Mouse (Mus musculus): Measurements from ENCODE around the gene Gadd45g. TPM values are rescaled to one million over a fixed set of nuclear protein-coding genes. Genes with fewer than 3 reads are reported as not detected.

Gene Gadd45g
- polyA plus RNA-seq, 1 experiment from 2014 or later: 30.4 TPM

DNA sequence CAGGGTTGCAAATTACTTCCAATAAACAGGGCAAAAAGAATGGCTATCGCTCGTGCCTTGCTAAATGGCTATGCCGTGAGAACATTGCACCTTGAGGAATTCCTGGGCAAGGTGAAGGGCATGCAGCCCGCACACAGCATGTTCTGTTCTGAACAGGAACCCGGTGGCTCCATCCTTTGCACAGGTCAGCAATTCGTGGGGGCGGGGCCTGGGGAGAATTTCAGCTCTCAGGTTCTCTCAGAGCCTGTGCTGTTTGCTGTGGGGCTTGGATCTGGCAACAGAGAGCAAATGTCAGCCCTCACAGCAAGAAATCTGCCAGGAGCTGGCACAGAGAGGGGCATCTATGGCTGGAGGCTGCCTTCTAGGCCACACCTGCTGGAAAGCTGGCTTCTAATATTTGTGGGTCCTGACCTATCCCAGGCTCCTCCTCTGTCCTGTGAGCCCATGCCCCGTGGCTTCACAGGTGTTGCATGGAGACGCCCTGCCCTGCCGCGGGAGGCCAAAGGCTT is 19.7 kb downstream of the Gadd45g start:
- no peaks in the 10 kb centered on the region for H3K27me3 ChIP-seq (replicated peaks; ENCODE audit: control insufficient read depth, insufficient read depth, low read length)
- no peaks in the 10 kb centered on the region for H3K9me3 ChIP-seq (ENCODE audit: control insufficient read depth, low read length)
- ATAC-seq (replicated peaks; ENCODE audit: low FRiP score): no peak
- DNase-seq (ENCODE audit: low spot score): no peak
- no peak overlapping the region for H3K4me3 ChIP-seq (ENCODE audit: low read depth, low read length)
- 63% methylated on average over 11 of the region's 11 CpGs for WGBS
- H3K4me1 ChIP-seq (replicated peaks; ENCODE audit: control insufficient read depth, insufficient read depth, low read length): no peaks in the 10 kb centered on the region
- H3K27ac ChIP-seq (ENCODE audit: low read depth, low read length): no peak overlapping the region
- H3K9ac ChIP-seq (ENCODE audit: low read depth, low read length): no peak overlapping the region
- no peaks in the 10 kb centered on the region for H3K36me3 ChIP-seq (ENCODE audit: control insufficient read depth, insufficient read depth, low read length)
- H3K4me2 ChIP-seq: no peak overlapping the region

DNA sequence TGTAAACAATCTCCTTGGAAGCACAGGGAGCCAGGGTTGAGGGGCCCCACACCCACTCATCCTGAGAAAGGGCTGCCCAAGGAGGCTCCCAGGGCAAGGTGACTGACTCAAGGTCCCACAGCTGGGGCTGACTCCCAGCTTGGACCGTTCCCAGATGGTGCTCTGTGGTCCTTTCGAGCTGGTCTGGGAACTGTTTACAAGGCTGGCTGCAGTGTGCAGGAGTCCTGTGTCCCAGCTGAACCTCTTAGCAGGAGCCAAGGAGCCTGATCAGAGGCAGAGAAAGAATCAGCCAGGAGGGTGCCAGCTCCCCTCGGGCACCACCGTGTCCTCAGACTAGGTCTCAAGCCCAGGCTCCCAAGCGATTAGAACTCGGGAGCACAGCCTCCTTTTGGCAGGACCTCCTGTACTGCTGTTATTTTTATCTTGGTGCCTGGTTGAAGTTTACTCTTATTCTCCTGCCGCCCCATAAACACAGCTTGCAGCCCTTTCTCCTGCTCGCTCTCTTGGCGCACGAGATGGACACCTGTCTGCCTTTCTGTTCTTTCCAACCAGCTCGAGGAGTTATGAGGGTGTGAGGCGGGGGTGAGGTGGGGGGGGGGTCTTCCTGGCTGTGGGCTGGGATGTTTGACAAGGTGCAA is 22.1 kb downstream of the Gadd45g start:
- no peaks in the 10 kb centered on the region for H3K36me3 ChIP-seq (ENCODE audit: control insufficient read depth, insufficient read depth, low read length)
- ATAC-seq (replicated peaks; ENCODE audit: low FRiP score) (no peak), DNase-seq (ENCODE audit: low spot score) (no peak)
- H3K4me2 ChIP-seq: no peak overlapping the region
- no peak overlapping the region for H3K27ac ChIP-seq (ENCODE audit: low read depth, low read length)
- no peak overlapping the region for H3K4me3 ChIP-seq (ENCODE audit: low read depth, low read length)
- no peak overlapping the region for H3K9ac ChIP-seq (ENCODE audit: low read depth, low read length)
- 58% methylated on average over 12 of the region's 12 CpGs for WGBS
- no peaks in the 10 kb centered on the region for H3K4me1 ChIP-seq (replicated peaks; ENCODE audit: control insufficient read depth, insufficient read depth, low read length)
- H3K9me3 ChIP-seq (ENCODE audit: control insufficient read depth, low read length): no peaks in the 10 kb centered on the region
- no peaks in the 10 kb centered on the region for H3K27me3 ChIP-seq (replicated peaks; ENCODE audit: control insufficient read depth, insufficient read depth, low read length)

DNA sequence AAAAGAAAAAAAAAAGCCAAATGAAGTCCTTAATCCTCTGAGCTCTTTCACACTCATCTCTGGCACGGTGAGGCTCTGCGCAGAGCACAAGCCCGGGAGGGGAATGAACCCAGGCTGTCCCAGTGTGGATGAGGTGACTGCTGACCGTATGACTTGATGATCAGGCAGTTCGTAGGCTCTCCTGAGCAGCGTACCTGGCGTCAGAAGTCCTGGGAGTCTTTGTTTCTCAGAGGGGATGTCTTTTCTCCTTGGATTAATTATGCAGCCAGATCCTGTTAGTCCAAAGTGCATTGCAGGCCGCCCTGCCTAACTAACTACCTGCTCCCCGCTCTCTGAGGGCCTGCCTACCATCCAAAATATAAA is 22.6 kb downstream of the Gadd45g start:
- no peaks in the 10 kb centered on the region for H3K9me3 ChIP-seq (ENCODE audit: control insufficient read depth, low read length)
- H3K4me1 ChIP-seq (replicated peaks; ENCODE audit: control insufficient read depth, insufficient read depth, low read length): no peaks in the 10 kb centered on the region
- 75% methylated on average over 9 of the region's 9 CpGs for WGBS
- no peaks in the 10 kb centered on the region for H3K27me3 ChIP-seq (replicated peaks; ENCODE audit: control insufficient read depth, insufficient read depth, low read length)
- no peak overlapping the region for H3K4me2 ChIP-seq
- H3K36me3 ChIP-seq (ENCODE audit: control insufficient read depth, insufficient read depth, low read length): no peaks in the 10 kb centered on the region
- ATAC-seq (replicated peaks; ENCODE audit: low FRiP score): no peak
- H3K27ac ChIP-seq (ENCODE audit: low read depth, low read length): no peak overlapping the region
- DNase-seq (ENCODE audit: low spot score): no peak
- H3K9ac ChIP-seq (ENCODE audit: low read depth, low read length): no peak overlapping the region
- H3K4me3 ChIP-seq (ENCODE audit: low read depth, low read length): no peak overlapping the region

DNA sequence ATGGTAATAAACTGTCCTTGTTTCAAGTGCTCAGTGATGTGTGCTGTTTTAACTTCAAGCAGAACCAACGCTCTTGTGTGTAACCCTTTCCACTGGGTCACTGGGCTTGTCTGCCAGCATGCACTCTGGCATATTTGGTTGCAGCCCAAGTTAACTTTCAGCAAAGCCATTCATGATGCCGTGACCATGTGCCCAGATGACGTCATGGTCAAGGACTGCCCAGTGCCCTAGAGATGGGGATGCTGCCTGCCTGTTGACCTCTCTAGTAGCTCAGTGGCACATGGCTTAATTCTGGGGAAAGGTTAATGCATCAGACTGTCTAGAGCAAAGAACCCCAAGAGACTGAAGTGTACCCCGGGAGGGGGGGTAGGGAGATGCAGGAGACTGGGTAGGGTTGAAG is 24.7 kb downstream of the Gadd45g start:
- no peaks in the 10 kb centered on the region for H3K36me3 ChIP-seq (ENCODE audit: control insufficient read depth, insufficient read depth, low read length)
- no peak overlapping the region for H3K4me3 ChIP-seq (ENCODE audit: low read depth, low read length)
- H3K27me3 ChIP-seq (replicated peaks; ENCODE audit: control insufficient read depth, insufficient read depth, low read length): no peaks in the 10 kb centered on the region
- no peak overlapping the region for H3K27ac ChIP-seq (ENCODE audit: low read depth, low read length)
- ATAC-seq (replicated peaks; ENCODE audit: low FRiP score) (no peak), DNase-seq (ENCODE audit: low spot score) (no peak)
- no peak overlapping the region for H3K9ac ChIP-seq (ENCODE audit: low read depth, low read length)
- H3K4me2 ChIP-seq: no peak overlapping the region
- H3K4me1 ChIP-seq (replicated peaks; ENCODE audit: control insufficient read depth, insufficient read depth, low read length): no peaks in the 10 kb centered on the region
- no peaks in the 10 kb centered on the region for H3K9me3 ChIP-seq (ENCODE audit: control insufficient read depth, low read length)
- WGBS: 92% methylated on average over 4 of the region's 4 CpGs

DNA sequence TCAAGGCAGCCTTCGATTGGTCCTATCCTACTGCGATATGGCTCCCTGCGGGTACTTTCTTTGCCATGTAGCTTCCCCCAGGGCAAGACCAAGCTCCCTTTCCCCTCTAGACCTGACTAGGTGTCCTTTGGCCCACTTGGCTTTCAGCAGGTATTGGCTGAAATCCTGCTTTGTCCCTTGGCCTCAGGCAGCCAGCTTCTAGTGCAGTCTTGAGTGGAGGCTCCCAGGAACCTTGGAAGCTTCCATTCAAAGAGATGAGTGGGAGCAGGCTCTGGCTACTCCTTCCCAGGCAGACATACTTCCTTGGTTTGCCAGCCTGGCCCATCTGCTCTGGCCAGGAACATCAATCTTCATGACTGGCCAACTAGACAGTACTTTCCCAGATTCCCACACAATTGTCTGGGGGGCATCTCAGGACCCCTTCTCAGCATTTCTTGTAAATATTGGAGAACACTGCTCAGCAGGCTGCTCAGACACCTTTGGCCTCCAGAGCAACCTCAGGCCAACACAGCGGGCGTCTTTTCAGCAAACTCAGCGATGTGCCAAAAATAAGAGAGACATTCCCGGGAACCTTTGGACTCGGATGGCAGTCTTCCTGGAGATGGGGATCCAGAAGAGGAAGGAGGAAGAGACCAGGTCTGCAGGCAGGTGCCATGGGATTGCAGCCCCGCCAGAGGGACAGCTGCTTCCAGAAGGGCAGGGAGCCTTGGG is 25.9 kb downstream of the Gadd45g start:
- Histone ChIP-seq H3K27me3 (replicated peaks; ENCODE audit: control insufficient read depth, insufficient read depth, low read length) (no peaks in the 10 kb centered on the region; the same call in 1 of the 2 replicates), H3K9me3 (ENCODE audit: control insufficient read depth, low read length) (no peaks in the 10 kb centered on the region), H3K27ac (ENCODE audit: low read depth, low read length) (no peak overlapping the region), H3K9ac (ENCODE audit: low read depth, low read length) (no peak overlapping the region), H3K4me1 (replicated peaks; ENCODE audit: control insufficient read depth, insufficient read depth, low read length) (no peaks in the 10 kb centered on the region), H3K4me3 (ENCODE audit: low read depth, low read length) (no peak overlapping the region), H3K4me2 (no peak overlapping the region), H3K36me3 (ENCODE audit: control insufficient read depth, insufficient read depth, low read length) (no peaks in the 10 kb centered on the region)
- ATAC-seq (replicated peaks; ENCODE audit: low FRiP score) (no peak), DNase-seq (ENCODE audit: low spot score) (no peak)
- WGBS: 89% methylated on average over 9 of the region's 9 CpGs

DNA sequence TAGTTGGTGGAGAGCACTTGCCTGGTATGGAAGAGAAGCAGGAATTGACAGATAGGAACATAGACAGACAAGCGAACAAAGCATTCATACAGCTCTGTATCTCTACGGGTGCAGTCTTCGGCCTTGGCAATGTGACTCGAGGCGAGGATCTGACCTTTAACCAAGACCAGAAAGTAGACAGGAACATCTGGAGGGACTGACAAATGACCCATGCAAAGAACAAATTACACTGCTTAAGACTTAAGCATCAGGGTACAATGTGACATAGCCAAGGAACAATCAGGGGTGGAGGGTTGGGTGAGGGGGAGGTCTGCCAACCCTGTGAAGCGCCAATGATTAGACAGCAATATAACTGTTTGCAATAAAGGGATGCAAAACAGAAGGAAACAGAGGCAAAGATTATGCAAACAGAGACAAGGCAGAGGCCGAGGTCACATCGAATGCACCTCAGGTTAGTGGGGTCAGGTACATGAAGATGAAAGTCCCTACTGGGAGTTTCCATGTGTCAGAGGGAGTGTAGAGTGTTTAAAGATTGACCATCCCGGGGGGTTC is 26.6 kb downstream of the Gadd45g start:
- Histone ChIP-seq H3K4me2 (no peak overlapping the region), H3K9ac (ENCODE audit: low read depth, low read length) (no peak overlapping the region), H3K9me3 (ENCODE audit: control insufficient read depth, low read length) (no peaks in the 10 kb centered on the region), H3K4me3 (ENCODE audit: low read depth, low read length) (no peak overlapping the region), H3K27ac (ENCODE audit: low read depth, low read length) (no peak overlapping the region), H3K36me3 (ENCODE audit: control insufficient read depth, insufficient read depth, low read length) (no peaks in the 10 kb centered on the region), H3K4me1 (replicated peaks; ENCODE audit: control insufficient read depth, insufficient read depth, low read length) (no peaks in the 10 kb centered on the region), H3K27me3 (replicated peaks; ENCODE audit: control insufficient read depth, insufficient read depth, low read length) (no peaks in the 10 kb centered on the region; the same call in 1 of the 2 replicates)
- ATAC-seq (replicated peaks; ENCODE audit: low FRiP score): no peak
- DNase-seq (ENCODE audit: low spot score): no peak
- 81% methylated on average over 9 of the region's 9 CpGs for WGBS

DNA sequence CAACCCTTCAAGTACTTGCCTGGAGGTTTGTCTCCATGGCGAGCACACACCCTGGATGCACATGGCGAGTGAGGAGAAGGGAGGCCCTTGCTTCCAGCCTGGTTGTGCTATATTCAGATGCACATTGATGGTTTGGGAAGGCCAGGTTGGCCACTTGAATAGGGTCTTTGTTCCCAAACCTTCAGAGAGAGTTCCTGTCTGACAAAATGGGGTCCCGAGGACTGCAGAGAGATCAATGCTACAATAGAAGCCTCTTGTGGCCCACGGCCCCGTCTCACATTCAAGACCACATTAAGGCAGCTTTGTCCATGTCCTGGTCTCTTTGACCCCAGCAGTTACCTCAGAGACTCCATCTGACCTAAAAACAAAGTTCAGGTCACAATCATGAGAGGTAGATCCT is 27.3 kb downstream of the Gadd45g start:
- no peaks in the 10 kb centered on the region for H3K9me3 ChIP-seq (ENCODE audit: control insufficient read depth, low read length)
- H3K4me2 ChIP-seq: no peak overlapping the region
- 93% methylated on average over 5 of the region's 5 CpGs for WGBS
- H3K9ac ChIP-seq (ENCODE audit: low read depth, low read length): no peak overlapping the region
- H3K27me3 ChIP-seq (replicated peaks; ENCODE audit: control insufficient read depth, insufficient read depth, low read length): no peaks in the 10 kb centered on the region; the same call in 1 of the 2 replicates
- DNase-seq (ENCODE audit: low spot score) (no peak), ATAC-seq (replicated peaks; ENCODE audit: low FRiP score) (no peak)
- H3K36me3 ChIP-seq (ENCODE audit: control insufficient read depth, insufficient read depth, low read length): no peaks in the 10 kb centered on the region
- no peaks in the 10 kb centered on the region for H3K4me1 ChIP-seq (replicated peaks; ENCODE audit: control insufficient read depth, insufficient read depth, low read length)
- no peak overlapping the region for H3K27ac ChIP-seq (ENCODE audit: low read depth, low read length)
- no peak overlapping the region for H3K4me3 ChIP-seq (ENCODE audit: low read depth, low read length)

DNA sequence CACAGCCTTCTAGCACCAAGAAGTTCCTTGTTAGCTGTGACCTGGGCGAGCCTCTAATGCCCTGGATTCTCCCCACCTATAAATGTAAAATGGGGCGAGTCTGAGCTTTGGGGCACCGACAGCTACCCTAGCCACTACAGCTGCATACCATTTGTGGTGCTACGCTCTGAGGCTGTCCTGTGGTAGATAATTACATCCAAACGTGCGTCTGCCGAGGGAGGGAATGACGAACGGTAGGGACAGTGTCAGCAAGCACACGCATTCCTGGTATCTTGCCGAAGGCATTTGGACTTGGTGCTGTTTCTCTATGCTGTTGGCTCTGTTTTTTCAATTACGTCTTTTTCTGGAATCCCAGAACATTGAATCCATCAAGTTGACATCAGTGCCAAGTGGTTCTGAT is 29.7 kb downstream of the Gadd45g start:
- Histone ChIP-seq H3K4me2 (no peak overlapping the region), H3K27ac (ENCODE audit: low read depth, low read length) (no peak overlapping the region), H3K9me3 (ENCODE audit: control insufficient read depth, low read length) (no peaks in the 10 kb centered on the region), H3K4me1 (replicated peaks; ENCODE audit: control insufficient read depth, insufficient read depth, low read length) (peaks cover under 1% of the 10 kb centered on the region), H3K27me3 (replicated peaks; ENCODE audit: control insufficient read depth, insufficient read depth, low read length) (no peaks in the 10 kb centered on the region; the same call in 1 of the 2 replicates), H3K9ac (ENCODE audit: low read depth, low read length) (no peak overlapping the region), H3K4me3 (ENCODE audit: low read depth, low read length) (no peak overlapping the region), H3K36me3 (ENCODE audit: control insufficient read depth, insufficient read depth, low read length) (no peaks in the 10 kb centered on the region)
- DNase-seq (ENCODE audit: low spot score) (no peak), ATAC-seq (replicated peaks; ENCODE audit: low FRiP score) (no peak)
- WGBS: 73% methylated on average over 12 of the region's 12 CpGs
